Mouse (Mus musculus): ENCODE data around the gene Cdk5r1. TPM values are rescaled to one million over a fixed set of nuclear protein-coding genes. Genes with fewer than 3 reads are reported as not detected.
A peak's percentile ranks its signal among the peaks of the same experiment; 100 is the strongest.

Cdk5r1 gene
- polyA plus RNA-seq, 1 experiment from 2014 or later, result 105 TPM

DNA sequence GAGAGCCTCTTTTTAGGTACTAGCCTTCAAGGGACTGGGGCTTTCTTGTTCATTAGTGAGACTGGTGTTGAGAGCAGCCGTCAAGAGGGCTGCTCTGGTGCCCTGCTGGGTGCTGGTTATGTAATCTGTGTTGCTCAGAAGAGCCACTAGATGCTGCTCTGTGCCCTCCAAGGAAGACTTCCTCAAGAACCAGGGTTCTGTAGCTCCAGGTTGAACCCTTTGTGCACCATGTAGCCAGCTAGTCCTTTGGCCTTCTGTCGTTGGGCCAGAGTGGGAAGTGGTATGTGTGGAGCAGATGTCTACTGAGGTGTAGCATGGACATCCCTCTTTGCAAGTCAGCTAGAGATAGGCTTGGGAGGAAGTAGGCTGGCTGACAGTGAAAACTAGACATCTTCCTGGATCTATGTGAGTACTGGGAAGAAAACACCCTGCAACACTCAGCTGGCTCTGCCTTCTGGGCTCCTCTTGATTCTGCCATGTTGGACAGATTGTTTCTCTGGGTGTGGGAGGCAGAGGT lies 2.6 kb upstream of the Cdk5r1 start:
- 40% methylated on average over 2 of the region's 2 CpGs for WGBS
- Histone ChIP-seq H3K27me3 (0 out of 2 replicates have a peak, but pooled peaks cover 6% of the 10 kb centered on the region), H3K4me1 (replicated peaks) (peaks cover 15% of the 10 kb centered on the region), H3K9ac (no peak overlapping the region), H3K36me3 (peaks cover 45% of the 10 kb centered on the region), H3K9me3 (no peaks in the 10 kb centered on the region), H3K4me3 (no peak overlapping the region), H3K27ac (peak overlapping the region; percentile 52; the same call in 1 of the 2 replicates), H3K4me2 (no peak overlapping the region)
- no peak for ATAC-seq (ENCODE audit: low FRiP score)

DNA sequence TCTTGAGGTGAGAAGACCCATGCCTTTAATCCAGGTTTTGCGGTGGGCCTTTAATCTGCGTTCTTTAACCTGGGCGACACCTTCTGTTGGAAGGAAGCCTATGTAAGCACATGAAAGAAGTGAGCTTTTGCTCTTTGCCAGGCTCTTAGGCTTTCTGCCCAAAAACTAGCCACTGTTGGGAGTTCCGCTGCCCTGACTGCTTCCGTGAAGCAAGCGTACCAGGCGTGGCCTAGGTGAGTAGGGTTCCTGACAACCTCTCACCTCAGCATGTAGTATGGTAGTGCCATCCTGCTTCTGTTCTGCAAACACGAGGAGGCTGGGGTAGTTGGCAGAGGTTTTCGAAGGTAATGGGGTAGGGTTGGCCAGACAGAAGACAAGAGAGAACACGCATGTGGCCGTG lies 2.0 kb upstream of the Cdk5r1 start:
- no peak overlapping the region for H3K4me2 ChIP-seq
- peaks cover 40% of the 10 kb centered on the region for H3K36me3 ChIP-seq
- no peaks in the 10 kb centered on the region for H3K9me3 ChIP-seq
- 0 out of 2 replicates have a peak, but pooled peaks cover 6% of the 10 kb centered on the region for H3K27me3 ChIP-seq
- peaks cover 21% of the 10 kb centered on the region for H3K4me1 ChIP-seq (replicated peaks)
- H3K9ac ChIP-seq, result no peak overlapping the region
- no peak overlapping the region for H3K27ac ChIP-seq
- WGBS, result 96% methylated on average over 11 of the region's 11 CpGs
- no peak overlapping the region for H3K4me3 ChIP-seq
- ATAC-seq (ENCODE audit: low FRiP score), result no peak

DNA sequence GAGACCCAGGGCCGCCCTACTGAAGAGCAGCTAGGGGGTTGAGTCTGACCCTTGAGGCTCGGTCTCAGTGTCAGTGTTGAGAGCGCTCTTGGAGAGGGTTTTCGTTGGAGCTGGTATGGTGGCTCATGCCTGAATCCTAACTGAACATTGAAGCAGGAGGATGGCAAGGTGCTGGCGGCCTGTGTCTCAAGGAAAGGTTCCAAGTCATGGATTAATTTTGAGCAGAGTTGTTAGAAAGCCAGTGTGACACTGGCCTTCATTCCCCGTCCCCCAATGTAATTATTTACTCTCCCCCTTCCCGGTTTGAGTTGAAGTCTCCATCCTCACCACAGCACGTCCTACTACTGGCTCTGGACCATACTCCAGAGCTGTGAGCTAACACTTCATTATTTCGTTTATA lies 1.3 kb upstream of the Cdk5r1 start:
- Histone ChIP-seq H3K9ac (peak overlapping the region; percentile 62; the same call in 1 of the 2 replicates), H3K4me2 (peak overlapping the region; percentile 97; the same call in 1 of the 2 replicates), H3K36me3 (peaks cover 36% of the 10 kb centered on the region), H3K4me1 (replicated peaks) (peaks cover 23% of the 10 kb centered on the region), H3K9me3 (no peaks in the 10 kb centered on the region), H3K27me3 (0 out of 2 replicates have a peak, but pooled peaks cover 6% of the 10 kb centered on the region), H3K27ac (peak overlapping the region; percentile 99), H3K4me3 (no peak overlapping the region)
- no peak for ATAC-seq (ENCODE audit: low FRiP score)
- WGBS, result 86% methylated on average over 9 of the region's 9 CpGs

DNA sequence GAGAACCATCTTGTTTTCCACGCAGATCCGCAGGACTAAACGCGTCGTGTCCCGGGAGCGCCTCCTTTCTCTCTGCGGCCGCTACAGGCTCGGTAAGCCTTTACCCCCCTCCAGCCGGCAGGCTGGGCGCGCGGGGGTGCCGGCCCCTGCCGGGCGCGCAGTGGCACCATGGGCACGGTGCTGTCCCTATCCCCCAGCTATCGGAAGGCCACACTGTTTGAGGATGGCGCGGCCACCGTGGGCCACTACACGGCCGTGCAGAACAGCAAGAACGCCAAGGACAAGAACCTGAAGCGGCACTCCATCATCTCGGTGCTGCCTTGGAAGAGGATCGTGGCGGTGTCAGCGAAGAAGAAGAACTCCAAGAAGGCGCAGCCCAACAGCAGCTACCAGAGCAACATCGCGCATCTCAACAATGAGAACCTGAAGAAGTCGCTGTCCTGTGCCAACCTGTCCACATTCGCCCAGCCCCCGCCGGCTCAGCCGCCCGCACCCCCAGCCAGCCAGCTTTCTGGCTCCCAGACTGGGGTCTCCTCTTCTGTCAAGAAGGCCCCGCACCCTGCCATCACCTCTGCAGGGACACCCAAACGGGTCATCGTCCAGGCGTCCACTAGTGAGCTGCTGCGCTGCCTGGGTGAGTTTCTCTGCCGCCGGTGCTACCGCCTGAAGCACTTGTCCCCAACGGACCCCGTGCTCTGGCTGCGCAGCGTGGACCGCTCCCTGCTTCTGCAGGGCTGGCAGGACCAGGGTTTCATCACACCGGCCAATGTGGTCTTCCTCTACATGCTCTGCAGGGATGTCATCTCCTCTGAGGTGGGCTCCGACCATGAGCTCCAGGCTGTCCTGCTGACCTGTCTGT lies 747 bp downstream of the Cdk5r1 start:
- 7% methylated on average over 55 of the region's 55 CpGs for WGBS
- peaks cover 31% of the 10 kb centered on the region for H3K36me3 ChIP-seq
- no peaks in the 10 kb centered on the region for H3K9me3 ChIP-seq
- H3K4me1 ChIP-seq (replicated peaks), result peaks cover 39% of the 10 kb centered on the region
- peak overlapping the region; percentile 99 for H3K27ac ChIP-seq
- peak overlapping the region; percentile 100 for H3K9ac ChIP-seq
- peak overlapping the region; percentile 97 for H3K4me2 ChIP-seq
- H3K4me3 ChIP-seq, result peak overlapping the region; percentile 97
- ATAC-seq (ENCODE audit: low FRiP score), result peak; percentile 18
- peaks cover 9% of the 10 kb centered on the region; the same call in 1 of the 2 replicates for H3K27me3 ChIP-seq

DNA sequence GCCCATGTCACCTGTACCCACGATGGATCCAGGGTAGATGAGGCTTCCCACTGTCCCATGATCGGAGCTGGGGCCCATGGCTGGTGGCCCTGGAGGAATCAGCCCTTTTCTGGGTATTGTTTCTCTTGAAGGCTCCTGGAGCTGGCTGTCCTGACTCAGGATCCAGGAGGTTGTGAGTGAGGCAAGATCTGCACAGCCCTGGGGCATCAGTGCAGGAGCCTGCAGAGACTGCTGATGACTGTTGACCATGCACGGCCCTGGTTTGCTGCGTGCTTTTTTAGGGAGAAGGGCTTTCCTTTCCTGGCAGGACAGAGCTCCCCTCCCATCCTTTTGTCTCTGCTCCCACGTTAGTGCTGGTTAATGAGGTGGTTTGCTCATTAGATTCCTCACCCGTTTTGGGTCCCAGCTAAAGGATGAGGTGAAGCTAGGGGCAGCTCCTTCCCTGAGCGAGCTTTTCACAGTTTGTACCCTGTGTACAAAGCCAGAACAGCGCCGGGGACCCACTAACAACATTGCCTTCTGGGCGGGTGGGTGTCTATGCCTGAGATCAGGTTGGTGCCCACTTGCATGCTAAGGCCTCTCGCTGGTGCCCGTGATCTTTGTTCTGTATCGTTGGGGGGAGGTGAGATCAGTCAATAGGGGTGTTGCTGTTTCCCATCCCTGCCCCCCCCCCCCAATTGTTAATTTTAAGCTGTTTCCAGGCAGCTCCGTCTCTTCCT lies 2.0 kb downstream of the Cdk5r1 start:
- H3K4me2 ChIP-seq, result peak overlapping the region; percentile 97
- H3K27me3 ChIP-seq, result peaks cover 3% of the 10 kb centered on the region; the same call in 1 of the 2 replicates
- 31% methylated on average over 14 of the region's 14 CpGs for whole genome bisulfite sequencing
- ATAC-seq (ENCODE audit: low FRiP score), result no peak
- no peaks in the 10 kb centered on the region for H3K9me3 ChIP-seq
- peak overlapping the region; percentile 100 for H3K9ac ChIP-seq
- H3K4me3 ChIP-seq, result peak overlapping the region; percentile 97
- H3K4me1 ChIP-seq (replicated peaks), result peaks cover 52% of the 10 kb centered on the region
- peaks cover 21% of the 10 kb centered on the region for H3K36me3 ChIP-seq
- H3K27ac ChIP-seq, result peak overlapping the region; percentile 99

DNA sequence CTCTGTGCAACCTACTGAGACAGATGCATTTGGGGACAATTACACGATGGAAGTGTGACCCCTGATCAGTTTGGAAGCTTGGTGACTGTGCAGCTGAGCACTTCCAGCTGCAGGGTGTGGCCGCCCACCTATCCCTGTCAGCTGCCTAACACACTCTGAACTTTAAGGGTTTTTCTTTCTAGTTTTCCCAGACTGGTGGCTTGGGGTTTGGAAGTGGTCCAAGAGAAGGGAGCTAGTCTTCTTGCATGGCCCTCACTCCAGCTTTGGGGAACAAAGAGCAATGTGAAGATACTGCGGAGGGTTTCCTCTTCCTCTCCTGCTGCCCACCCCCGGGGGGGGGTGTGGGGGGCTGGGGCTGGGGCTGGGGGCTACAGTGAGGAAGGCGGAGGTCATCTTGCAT lies 2.6 kb downstream of the Cdk5r1 start:
- peaks cover 18% of the 10 kb centered on the region for H3K36me3 ChIP-seq
- H3K4me2 ChIP-seq, result peak overlapping the region; percentile 97
- ATAC-seq (ENCODE audit: low FRiP score), result no peak
- no peaks in the 10 kb centered on the region for H3K9me3 ChIP-seq
- H3K27ac ChIP-seq, result peak overlapping the region; percentile 99
- H3K27me3 ChIP-seq, result peaks cover 3% of the 10 kb centered on the region; the same call in 1 of the 2 replicates
- 46% methylated on average over 5 of the region's 5 CpGs for WGBS
- H3K4me3 ChIP-seq, result peak overlapping the region; percentile 97
- H3K9ac ChIP-seq, result peak overlapping the region; percentile 100
- H3K4me1 ChIP-seq (replicated peaks), result peaks cover 58% of the 10 kb centered on the region

DNA sequence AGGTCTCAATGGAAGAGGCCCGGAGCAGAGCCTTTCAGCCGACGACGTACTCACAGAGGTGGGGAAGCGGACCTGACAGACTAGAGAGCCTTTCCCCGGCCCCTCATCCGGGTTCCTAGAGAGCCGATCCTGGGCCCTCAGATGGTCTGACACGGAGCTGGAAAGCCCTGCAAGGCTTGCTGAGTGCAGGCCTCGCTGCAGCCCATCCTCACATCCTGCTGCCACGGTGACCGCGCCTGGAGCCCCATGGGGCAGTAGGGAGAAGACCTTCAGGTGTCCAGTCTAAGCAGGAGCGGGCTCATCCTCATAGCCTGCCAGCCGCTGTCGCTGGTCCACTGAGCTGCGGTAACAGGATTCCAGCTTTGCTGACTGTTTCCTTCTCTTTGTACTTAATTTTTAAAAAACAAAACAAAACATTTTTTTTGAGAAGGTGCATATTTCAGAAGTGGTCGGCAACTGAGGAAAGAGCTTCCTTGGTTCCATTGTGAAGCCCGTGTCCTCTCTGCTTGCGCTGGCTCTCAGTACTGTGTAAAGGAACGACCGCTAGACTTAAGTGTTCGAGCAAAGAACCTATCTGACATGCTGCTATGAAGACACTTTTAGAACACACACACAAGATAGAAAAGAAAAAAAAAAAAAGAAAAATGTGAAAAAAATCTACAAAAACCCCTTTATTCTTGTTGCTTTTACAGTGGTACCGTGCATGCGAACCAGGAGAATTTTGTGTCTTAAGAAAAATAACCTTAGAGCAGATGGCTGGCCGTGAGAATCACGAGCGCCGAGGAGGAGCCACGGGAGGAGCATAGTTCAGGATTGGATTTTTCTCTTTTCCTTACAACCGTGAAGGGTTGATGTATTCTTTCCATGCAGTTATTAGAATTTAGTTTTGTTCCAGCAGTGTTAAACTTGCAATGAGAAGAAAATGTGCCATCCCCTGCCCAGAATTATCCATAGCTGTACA lies 3.4 kb downstream of the Cdk5r1 start:
- peak overlapping the region; percentile 99 for H3K27ac ChIP-seq
- peaks cover 65% of the 10 kb centered on the region for H3K4me1 ChIP-seq (replicated peaks)
- H3K4me3 ChIP-seq, result peak overlapping the region; percentile 97
- H3K27me3 ChIP-seq, result peaks cover 3% of the 10 kb centered on the region; the same call in 1 of the 2 replicates
- no peak for ATAC-seq (ENCODE audit: low FRiP score)
- peak overlapping the region; percentile 97 for H3K4me2 ChIP-seq
- 60% methylated on average over 31 of the region's 31 CpGs for WGBS
- peaks cover 18% of the 10 kb centered on the region for H3K36me3 ChIP-seq
- peak overlapping the region; percentile 100 for H3K9ac ChIP-seq
- no peaks in the 10 kb centered on the region for H3K9me3 ChIP-seq

DNA sequence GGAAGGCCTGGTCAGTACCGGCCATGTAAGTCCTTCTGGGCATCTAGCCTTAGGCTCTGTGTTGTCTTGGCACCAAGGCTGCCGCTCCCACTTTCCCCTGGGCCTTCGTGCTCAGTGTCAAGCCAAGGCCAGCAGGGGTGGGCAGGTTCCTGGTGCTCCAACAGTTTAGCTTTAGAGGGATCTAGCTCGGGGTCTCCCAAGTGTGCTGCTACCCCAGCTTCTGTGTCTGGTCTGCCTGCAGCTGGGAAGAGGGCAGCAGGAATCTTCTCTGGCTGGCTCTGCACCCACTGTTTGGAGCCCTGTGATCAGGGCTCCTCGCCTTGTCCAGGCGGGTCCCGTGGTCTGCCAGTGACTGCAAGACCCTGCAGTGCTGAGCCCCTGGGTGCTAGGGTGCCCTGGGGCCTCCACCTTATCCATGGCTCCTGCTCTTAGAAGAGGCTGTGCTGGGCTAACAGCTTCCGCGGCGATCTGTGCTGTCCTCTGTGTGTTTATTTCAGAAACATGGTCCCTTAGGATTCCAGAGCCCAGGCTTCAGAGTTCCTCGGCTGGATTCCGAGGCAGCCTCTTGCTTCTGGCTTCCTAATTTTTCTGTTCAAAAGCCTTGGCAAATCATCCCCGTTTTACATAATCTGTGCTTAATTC lies 4.7 kb downstream of the Cdk5r1 start:
- WGBS, result 74% methylated on average over 13 of the region's 13 CpGs
- Histone ChIP-seq H3K36me3 (peaks cover 18% of the 10 kb centered on the region), H3K27ac (peak overlapping the region; percentile 41), H3K4me2 (peak overlapping the region; percentile 97), H3K4me3 (peak overlapping the region; percentile 97), H3K4me1 (replicated peaks) (peaks cover 71% of the 10 kb centered on the region), H3K27me3 (peaks cover 12% of the 10 kb centered on the region; the same call in 1 of the 2 replicates), H3K9me3 (no peaks in the 10 kb centered on the region), H3K9ac (peak overlapping the region; percentile 74)
- no peak for ATAC-seq (ENCODE audit: low FRiP score)

DNA sequence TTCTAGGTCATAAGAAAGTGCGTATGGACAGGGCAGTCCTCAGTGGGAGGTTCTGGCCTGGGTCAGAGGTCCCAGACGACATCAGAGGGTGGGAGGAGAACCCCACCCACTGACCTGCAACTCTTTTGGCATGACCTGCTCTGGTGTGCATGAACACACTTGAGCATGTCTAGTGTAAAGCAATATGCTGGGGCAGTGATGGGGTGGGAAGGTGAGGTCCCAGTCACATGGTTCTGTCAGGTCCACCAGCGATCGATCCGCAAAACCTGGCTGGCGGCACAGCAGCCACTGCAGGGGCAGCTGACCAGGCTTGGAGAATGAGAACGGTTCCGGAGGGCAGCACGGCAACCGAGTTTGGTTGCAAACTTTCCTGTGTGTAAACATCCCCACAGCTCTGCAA lies 5.5 kb downstream of the Cdk5r1 start:
- H3K4me2 ChIP-seq, result peak overlapping the region; percentile 97
- peak overlapping the region; percentile 66 for H3K9ac ChIP-seq
- peaks cover 12% of the 10 kb centered on the region; the same call in 1 of the 2 replicates for H3K27me3 ChIP-seq
- H3K9me3 ChIP-seq, result no peaks in the 10 kb centered on the region
- peak overlapping the region; percentile 91 for H3K27ac ChIP-seq
- WGBS, result 77% methylated on average over 10 of the region's 10 CpGs
- H3K36me3 ChIP-seq, result peaks cover 18% of the 10 kb centered on the region
- ATAC-seq (ENCODE audit: low FRiP score), result no peak
- peak overlapping the region; percentile 97 for H3K4me3 ChIP-seq
- H3K4me1 ChIP-seq (replicated peaks), result peaks cover 78% of the 10 kb centered on the region

DNA sequence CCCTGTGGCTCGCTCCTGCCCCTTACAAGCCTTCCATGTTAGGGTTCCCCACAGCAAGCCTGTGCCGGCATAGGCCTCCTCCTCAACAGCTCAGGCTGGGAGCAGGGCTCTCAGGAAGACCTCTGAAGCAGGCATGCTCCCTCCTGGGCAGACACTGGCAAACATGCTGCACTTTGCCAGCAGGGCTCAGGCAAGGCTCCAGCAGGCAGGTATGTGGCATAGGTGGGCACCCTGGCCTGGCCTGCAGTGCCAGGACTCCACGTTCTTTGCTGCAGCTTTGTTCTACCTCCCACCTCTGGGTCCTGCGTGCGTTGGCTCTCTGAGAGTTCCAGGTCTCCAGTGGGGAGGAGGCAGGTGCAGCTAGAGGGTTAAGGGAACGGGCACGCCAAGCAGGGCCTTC lies 6.1 kb downstream of the Cdk5r1 start:
- peak overlapping the region; percentile 66 for H3K9ac ChIP-seq

More for the DNA sequence above, 6.1 kb downstream of the Cdk5r1 start:
- ATAC-seq (ENCODE audit: low FRiP score), result no peak
- no peaks in the 10 kb centered on the region for H3K9me3 ChIP-seq
- H3K27me3 ChIP-seq, result peaks cover 12% of the 10 kb centered on the region; the same call in 1 of the 2 replicates
- H3K4me1 ChIP-seq (replicated peaks), result peaks cover 84% of the 10 kb centered on the region
- H3K36me3 ChIP-seq, result peaks cover 18% of the 10 kb centered on the region
- peak overlapping the region; percentile 17; the same call in 1 of the 2 replicates for H3K4me3 ChIP-seq
- peak overlapping the region; percentile 91 for H3K27ac ChIP-seq
- WGBS, result 80% methylated on average over 7 of the region's 7 CpGs
- peak overlapping the region; percentile 97 for H3K4me2 ChIP-seq
